Mouse (Mus musculus) erythroblast, adult 5-6 weeks (primary cell): ENCODE results near the gene Thoc6. TPM values are rescaled to one million over a fixed set of nuclear protein-coding genes. Genes with fewer than 3 reads are reported as not detected.

Source experiments
- ATAC-seq: replicated peaks from 2 replicates; pipeline ENCODE4 v1.8.0; 2016; ENCODE audit warnings: moderate number of reproducible peaks, mild to moderate bottlenecking, moderate TSS enrichment, inconsistent platforms; ENCODE audit not compliant: poor library complexity, low FRiP score, severe bottlenecking
- total RNA-seq, 2 experiments: library from RNA; stranded (forward) in 1 of 2; stranded (reverse) in 1 of 2; fragments of 150-400 nt in 1 of 2; fragments of 200-764, 138-1000 nt in 1 of 2; gene quantifications; 2 replicates each; pipeline versions ENCODE4 v1.2.3 to v1.2.4; 2015 to 2017; ENCODE audit warnings: low replicate concordance in 2 of 2

Thoc6 gene
- total RNA-seq, 2 experiments from 2014 or later, result 5.7 to 7.3 TPM

GRCm38 (mm10) chr17:23679127-23679835 lies 5.6 kb upstream of the Thoc6 start, which contains the start of gene Cldn6:
TSS of gene Cldn6 (plus strand) at chr17:23679249.
- ATAC-seq, result no peak

- peak; percentile 52; the same call in 1 of the 2 replicates for ATAC-seq
These were observed 3.6 kb upstream of the Thoc6 start, which contains the start of gene Tnfrsf12a for GRCm38 (mm10) chr17:23677236-23677679. TSS of gene Tnfrsf12a (minus strand) at chr17:23677468.

GRCm38 (mm10) chr17:23676473-23677031 lies 2.9 kb upstream of the Thoc6 start:
- no peak for ATAC-seq

GRCm38 (mm10) chr17:23675564-23676281 lies 2.0 kb upstream of the Thoc6 start:
- ATAC-seq, result no peak

- ATAC-seq, result no peak
These were observed 1.4 kb upstream of the Thoc6 start for GRCm38 (mm10) chr17:23675127-23675526.

- ATAC-seq, result no peak
These were observed 730 bp upstream of the Thoc6 start for GRCm38 (mm10) chr17:23674271-23674952.

GRCm38 (mm10) chr17:23672761-23673160 lies 921 bp downstream of the Thoc6 start:
- ATAC-seq, result no peak

GRCm38 (mm10) chr17:23671519-23671918 lies 2.2 kb downstream of the Thoc6 start:
- no peak for ATAC-seq

- no peak for ATAC-seq
These were observed 3.1 kb downstream of the Thoc6 start for GRCm38 (mm10) chr17:23670516-23671074.

GRCm38 (mm10) chr17:23665511-23665910 lies 8.2 kb downstream of the Thoc6 start:
- no peak for ATAC-seq

GRCm38 (mm10) chr17:23664556-23665021 lies 9.1 kb downstream of the Thoc6 start:
- peak; percentile 60; the same call in 1 of the 2 replicates for ATAC-seq

- ATAC-seq, result no peak
These were observed 12.2 kb downstream of the Thoc6 start for GRCm38 (mm10) chr17:23661526-23661925.

GRCm38 (mm10) chr17:23660876-23661200 lies 12.8 kb downstream of the Thoc6 start:
- no peak for ATAC-seq

GRCm38 (mm10) chr17:23660117-23660875 lies 13.4 kb downstream of the Thoc6 start, which contains the start of gene Bicdl2:
TSS of gene Bicdl2 (plus strand) at chr17:23660506.
- peak; percentile 22; the same call in 1 of the 2 replicates for ATAC-seq

- no peak for ATAC-seq
These were observed 15.2 kb downstream of the Thoc6 start for GRCm38 (mm10) chr17:23658450-23658849.

- no peak for ATAC-seq
These were observed 19.3 kb downstream of the Thoc6 start for GRCm38 (mm10) chr17:23654410-23654809.

- ATAC-seq, result no peak
These were observed 19.7 kb downstream of the Thoc6 start for GRCm38 (mm10) chr17:23654001-23654400.

- ATAC-seq, result no peak
These were observed 20.4 kb downstream of the Thoc6 start for GRCm38 (mm10) chr17:23653324-23653723.

GRCm38 (mm10) chr17:23651363-23651762 lies 22.3 kb downstream of the Thoc6 start:
- ATAC-seq, result no peak
